Mouse (Mus musculus): Measurements from ENCODE around the gene Lztfl1.
A peak's percentile ranks its signal among the peaks of the same experiment; 100 is the strongest.

- TF ChIP-seq CTCF (IDR thresholded peaks at IDR 0.05; ENCODE audit: insufficient read depth, low read length) = no peak
- 0 out of 2 replicates have a peak, but pooled peaks have one; percentile 26 for TF ChIP-seq POLR2A (IDR thresholded peaks at IDR 0.05; ENCODE audit: borderline replicate concordance, extremely low read depth, low read depth, low read length)
These were observed at the start of gene Lztfl1 for GRCm38 (mm10) chr9:123717186-123718008.

Measured in lung, adult 2 months (tissue).